7 mouse cellular contexts compared by ENCODE assay signal in genomic region chr3:93555878-93556254, GRCm38 (mm10). TPM values are rescaled to one million over a fixed set of nuclear protein-coding genes. Genes with fewer than 3 reads are reported as not detected.
DNase-seq lines count a peak whose midpoint lies in the region; ATAC-seq lines count a peak whose summit lies in the region.

No protein-coding gene starts in this region.

- no peaks in the 10 kb centered on the region for H3K4me1 ChIP-seq in forebrain, embryonic 14.5 days (ENCODE audit: control insufficient read depth, insufficient read depth, low read length)
- peaks cover 20% of the 10 kb centered on the region for H3K4me1 ChIP-seq in hindbrain, embryonic 10.5 days (replicated peaks)
- peaks cover 35% of the 10 kb centered on the region for H3K4me1 ChIP-seq in limb, embryonic 13.5 days
- H3K4me1 ChIP-seq in midbrain, embryonic 12.5 days = no peaks in the 10 kb centered on the region

- no peaks in the 10 kb centered on the region for H3K36me3 ChIP-seq in forebrain, embryonic 14.5 days (ENCODE audit: control insufficient read depth, insufficient read depth, low read length)
- 0 out of 2 replicates have a peak, but pooled peaks cover 2% of the 10 kb centered on the region for H3K36me3 ChIP-seq in hindbrain, embryonic 10.5 days
- H3K36me3 ChIP-seq in limb, embryonic 13.5 days = peaks cover 1% of the 10 kb centered on the region; the same call in 1 of the 2 replicates
- no peaks in the 10 kb centered on the region for H3K36me3 ChIP-seq in midbrain, embryonic 12.5 days

- no peak overlapping the region; the same call in 1 of the 2 replicates for H3K9ac ChIP-seq in forebrain, embryonic 14.5 days (ENCODE audit: low read length)
- H3K9ac ChIP-seq in limb, embryonic 13.5 days = peak overlapping the region; percentile 82
- H3K9ac ChIP-seq in midbrain, embryonic 12.5 days (replicated peaks) = no peak overlapping the region

- peak overlapping the region; percentile 49; the same call in 1 of the 2 replicates for H3K4me3 ChIP-seq in forebrain, embryonic 14.5 days (ENCODE audit: low read depth, low read length)
- peak overlapping the region; percentile 63 for H3K4me3 ChIP-seq in hindbrain, embryonic 10.5 days
- peak overlapping the region; percentile 66 for H3K4me3 ChIP-seq in limb, embryonic 13.5 days
- peak overlapping the region; percentile 56 for H3K4me3 ChIP-seq in midbrain, embryonic 12.5 days

- no peaks in the 10 kb centered on the region for H3K9me3 ChIP-seq in forebrain, embryonic 14.5 days (replicated peaks; ENCODE audit: control insufficient read depth, low read length)
- H3K9me3 ChIP-seq in hindbrain, embryonic 10.5 days = no peaks in the 10 kb centered on the region
- no peaks in the 10 kb centered on the region for H3K9me3 ChIP-seq in limb, embryonic 13.5 days
- H3K9me3 ChIP-seq in midbrain, embryonic 12.5 days = no peaks in the 10 kb centered on the region

- no peaks in the 10 kb centered on the region for H3K27me3 ChIP-seq in forebrain, embryonic 14.5 days (replicated peaks; ENCODE audit: control insufficient read depth, insufficient read depth, low read length)
- H3K27me3 ChIP-seq in hindbrain, embryonic 10.5 days (ENCODE audit: insufficient read depth, poor library complexity, severe bottlenecking) = peaks cover 18% of the 10 kb centered on the region
- H3K27me3 ChIP-seq in limb, embryonic 13.5 days = peaks cover 6% of the 10 kb centered on the region; the same call in 1 of the 2 replicates
- H3K27me3 ChIP-seq in midbrain, embryonic 12.5 days = peaks cover 8% of the 10 kb centered on the region; the same call in 1 of the 2 replicates

- ATAC-seq in forebrain, embryonic 14.5 days = 0 out of 2 replicates have a peak, but pooled peaks have one; percentile 8
- peak; percentile 20; the same call in 1 of the 2 replicates for ATAC-seq in limb, embryonic 13.5 days (ENCODE audit: low FRiP score, low read depth)
- no peak; the same call in 1 of the 2 replicates for ATAC-seq in midbrain, embryonic 12.5 days (ENCODE audit: low FRiP score, low read depth)

- H3K4me2 ChIP-seq in forebrain, embryonic 14.5 days (ENCODE audit: low read length) = peak overlapping the region; percentile 89
- peak overlapping the region; percentile 74 for H3K4me2 ChIP-seq in limb, embryonic 13.5 days (replicated peaks)
- H3K4me2 ChIP-seq in midbrain, embryonic 12.5 days (replicated peaks) = peak overlapping the region; percentile 93

- WGBS in forebrain, embryonic 14.5 days = 39% methylated on average over 2 of the region's 2 CpGs
- WGBS in hindbrain, embryonic 10.5 days = 41% methylated on average over 2 of the region's 2 CpGs
- WGBS in limb, embryonic 13.5 days = 22% methylated on average over 2 of the region's 2 CpGs
- 44% methylated on average over 2 of the region's 2 CpGs for WGBS in midbrain, embryonic 12.5 days

- peak; percentile 88 for DNase-seq in ES-CJ7 (ENCODE audit: low read depth, low spot score)
- DNase-seq in adrenal gland, adult 18-20 months (ENCODE audit: low spot score in 2 of 2) = peak; percentile 43 to 51
- DNase-seq in forebrain, embryonic 14.5 days (ENCODE audit: low spot score) = no peak
- peak; percentile 31 for DNase-seq in hindbrain, embryonic 10.5 days (ENCODE audit: low spot score)
- DNase-seq in T-cell, adult 2 months (ENCODE audit: low spot score) = no peak

- H3K27ac ChIP-seq in forebrain, embryonic 14.5 days (ENCODE audit: low read depth, low read length) = no peak overlapping the region
- H3K27ac ChIP-seq in hindbrain, embryonic 10.5 days = peak overlapping the region; percentile 87
- peak overlapping the region; percentile 85 for H3K27ac ChIP-seq in limb, embryonic 13.5 days
- no peak overlapping the region for H3K27ac ChIP-seq in midbrain, embryonic 12.5 days (replicated peaks)

RNA-seq across cellular contexts. Expression of gene S100a10, which starts 1.0 kb away (rescaled TPM):
- total RNA-seq in adrenal gland, adult 18-20 months (2021) = 100 to 1,000 TPM; 159 to 177 TPM
- polyA plus RNA-seq in forebrain, embryonic 14.5 days (2014; fragmentation: Nextera tagmentation; extraction: Ambion mirVana) = 121 and 131 TPM in 2 replicates
- 160 and 200 TPM in 2 replicates for polyA plus RNA-seq in hindbrain, embryonic 10.5 days (2016; fragmentation: Nextera tagmentation; extraction: Ambion mirVana)
- polyA plus RNA-seq in limb, embryonic 13.5 days (2015; fragmentation: Nextera tagmentation; extraction: Ambion mirVana) = 345 and 367 TPM in 2 replicates
- 156 and 197 TPM in 2 replicates for polyA plus RNA-seq in midbrain, embryonic 12.5 days (2016; fragmentation: Nextera tagmentation; extraction: Ambion mirVana)

RNA-seq across cellular contexts. Expression of gene S100a11, which starts 35.6 kb away (rescaled TPM):
- total RNA-seq in adrenal gland, adult 18-20 months (2021) = 100 to 1,000 TPM; 207 to 349 TPM
- polyA plus RNA-seq in forebrain, embryonic 14.5 days (2014; fragmentation: Nextera tagmentation; extraction: Ambion mirVana) = 140 and 148 TPM in 2 replicates
- 327 and 404 TPM in 2 replicates for polyA plus RNA-seq in hindbrain, embryonic 10.5 days (2016; fragmentation: Nextera tagmentation; extraction: Ambion mirVana)
- 1,099 and 1,131 TPM in 2 replicates for polyA plus RNA-seq in limb, embryonic 13.5 days (2015; fragmentation: Nextera tagmentation; extraction: Ambion mirVana)
- 340 and 424 TPM in 2 replicates for polyA plus RNA-seq in midbrain, embryonic 12.5 days (2016; fragmentation: Nextera tagmentation; extraction: Ambion mirVana)

Comparison
In these comparisons a context has a peak if more than half of its experiments do, and no peak if none do; other contexts are left out.
1. DNase-seq: peak in ES-CJ7 (single experiment), adrenal gland, adult 18-20 months (2 of 2) and hindbrain, embryonic 10.5 days (single experiment); none in forebrain, embryonic 14.5 days (single experiment) and T-cell, adult 2 months (single experiment).
2. H3K27ac ChIP-seq: peak in hindbrain, embryonic 10.5 days (single experiment) and limb, embryonic 13.5 days (single experiment); none in forebrain, embryonic 14.5 days (single experiment) and midbrain, embryonic 12.5 days (single experiment).
3. Peak in every context shown above with its lines, with median percentiles within 50 percentile points of each other: H3K4me2 ChIP-seq and H3K4me3 ChIP-seq.